Mouse (Mus musculus) urinary bladder, postnatal 0 days (tissue): ENCODE data around the gene 1700017D01Rik. TPM values are rescaled to one million over a fixed set of nuclear protein-coding genes. Genes with fewer than 3 reads are reported as not detected.

Experiments used
- polyA plus RNA-seq: library from polyadenylated mRNA; unstranded; fragments of >200 nt; fragmentation: Nextera tagmentation; extraction: Ambion mirVana; gene quantifications from 2 replicates; pipeline ENCODE4 v1.2.1, GENCODE M21; 2015

Gene 1700017D01Rik
- not detected in 2 replicates for polyA plus RNA-seq

GRCm38 (mm10) chr19:11130776-11131175 lies at the start of gene 1700017D01Rik:
Gene 1700017D01Rik (minus strand): TSS chr19:11130876.

GRCm38 (mm10) chr19:11165172-11165571 lies 34.5 kb upstream of the 1700017D01Rik start, which contains the start of gene 1700025F22Rik:
Gene 1700025F22Rik (minus strand): TSS chr19:11165320.

GRCm38 (mm10) chr19:11080934-11081333 lies 49.7 kb downstream of the 1700017D01Rik start, which contains the start of gene Ms4a8a:
Gene Ms4a8a (minus strand): TSS chr19:11081102.

Other genes starting within 250 kb of the 1700017D01Rik start
- 119 and 130 TPM in 2 replicates for gene Tmem109, start 248.9 kb downstream of the 1700017D01Rik start, polyA plus RNA-seq
- 17.2 and 19.5 TPM in 2 replicates for gene Prpf19, start 235.6 kb downstream of the 1700017D01Rik start, polyA plus RNA-seq
- 0.24 and 0.46 TPM in 2 replicates for gene Zp1, start 210.2 kb downstream of the 1700017D01Rik start, polyA plus RNA-seq
- gene Ptgdr2, start 193.7 kb downstream of the 1700017D01Rik start, polyA plus RNA-seq, result 0.11 TPM in 1 of 2 replicates, not detected in the other
- gene Ccdc86, start 181.6 kb downstream of the 1700017D01Rik start, polyA plus RNA-seq, result 20.8 and 21.6 TPM in 2 replicates
- 0.17 and 0.27 TPM in 2 replicates for gene Ms4a10, start 156.2 kb downstream of the 1700017D01Rik start, polyA plus RNA-seq
- gene Ms4a15, start 137.6 kb downstream of the 1700017D01Rik start, polyA plus RNA-seq, result not detected in 2 replicates
- gene Ms4a18, start 112.8 kb downstream of the 1700017D01Rik start, polyA plus RNA-seq, result not detected in 2 replicates
- gene Ms4a8a, start 49.8 kb downstream of the 1700017D01Rik start, polyA plus RNA-seq, result 0.87 and 8.1 TPM in 2 replicates
- gene 1700025F22Rik, start 34.4 kb upstream of the 1700017D01Rik start, polyA plus RNA-seq, result not detected in 2 replicates
- not detected in 2 replicates for gene Ms4a13, start 65.9 kb upstream of the 1700017D01Rik start, polyA plus RNA-seq
- gene Ms4a12, start 101.6 kb upstream of the 1700017D01Rik start, polyA plus RNA-seq, result not detected in 2 replicates
- 0.06 and 0.10 TPM in 2 replicates for gene Ms4a1, start 135.4 kb upstream of the 1700017D01Rik start, polyA plus RNA-seq
- not detected in 2 replicates for gene Ms4a5, start 153.0 kb upstream of the 1700017D01Rik start, polyA plus RNA-seq
- gene Ms4a14, start 183.6 kb upstream of the 1700017D01Rik start, polyA plus RNA-seq, result 0.06 and 0.08 TPM in 2 replicates
- gene Ms4a7, start 205.3 kb upstream of the 1700017D01Rik start, polyA plus RNA-seq, result 9.4 and 14.2 TPM in 2 replicates
- 11.4 and 16.9 TPM in 2 replicates for gene Ms4a4a, start 244.6 kb upstream of the 1700017D01Rik start, polyA plus RNA-seq